Mouse (Mus musculus) hematopoietic stem cell, adult 5-6 weeks (primary cell): ENCODE data around the gene Exosc1. TPM values are rescaled to one million over a fixed set of nuclear protein-coding genes. Genes with fewer than 3 reads are reported as not detected.
"Not testable (repeated sequence)": the region's sequence is repeated elsewhere in the genome, so short reads cannot be mapped to it uniquely, and the experiment has no call there.

ENCODE experiments used
- ATAC-seq, 2 experiments: fragments of 125-278 bp in 1 of 2; replicated peaks in 1 of 2; 2 replicates each; pipeline ENCODE4 v1.8.0; 2016 to 2017; ENCODE audit warnings: inconsistent platforms in 2 of 2, mild to moderate bottlenecking in 2 of 2, moderate number of reproducible peaks in 2 of 2, low read depth in 1 of 2, moderate TSS enrichment in 1 of 2; ENCODE audit not compliant: low FRiP score in 2 of 2, poor library complexity in 2 of 2, severe bottlenecking in 2 of 2, insufficient read depth in 1 of 2, low TSS enrichment in 1 of 2
- total RNA-seq: library from RNA; stranded (forward); fragments of 172-1452, 232-1000 nt; gene quantifications from 2 replicates; pipeline ENCODE4 v1.2.3, GENCODE M21; 2017

Exosc1 gene
- total RNA-seq, 1 experiment from 2014 or later = 50.7 TPM

DNA sequence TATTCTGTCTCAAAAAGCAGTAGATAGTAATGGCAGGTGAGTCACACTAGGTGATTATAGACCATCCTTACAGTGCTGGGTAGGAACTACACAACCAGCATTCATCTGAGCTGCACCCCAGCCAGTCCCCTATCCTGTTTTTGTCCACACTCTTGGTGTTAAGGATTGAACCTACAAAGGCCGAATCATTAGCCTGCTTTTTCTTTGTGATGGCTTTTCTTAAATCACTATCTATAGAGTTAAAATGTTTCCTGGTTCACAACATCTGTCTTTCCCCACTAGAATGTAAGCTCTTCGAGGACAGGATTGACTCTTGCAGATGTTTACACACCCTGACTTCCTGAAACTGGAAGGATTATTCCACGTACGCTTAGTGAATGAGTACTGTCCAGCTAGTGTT is 13.8 kb downstream of the Exosc1 start:
- ATAC-seq = no peak

DNA sequence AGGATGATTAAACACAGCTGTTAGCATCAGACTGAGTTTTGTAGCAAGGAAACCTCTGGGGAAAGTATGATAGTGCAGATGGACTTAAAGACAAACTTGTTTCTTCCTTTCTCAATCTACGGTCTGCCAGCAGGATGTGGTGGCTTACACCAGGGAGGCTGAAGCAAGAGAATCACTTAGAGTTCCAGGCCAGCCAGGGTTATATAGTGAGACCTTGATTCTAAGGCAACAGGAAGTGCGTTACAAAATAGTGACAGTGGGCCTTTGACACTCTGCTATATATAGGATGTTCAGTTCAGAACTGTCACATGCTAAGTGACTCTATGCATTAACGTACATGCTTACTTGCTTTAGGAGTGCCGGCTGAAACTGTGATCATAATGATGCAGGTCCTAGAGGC is 16.4 kb downstream of the Exosc1 start:
- peak in 1 of 2 experiments; percentile 44; a peak in 1 of 4 replicates for ATAC-seq

DNA sequence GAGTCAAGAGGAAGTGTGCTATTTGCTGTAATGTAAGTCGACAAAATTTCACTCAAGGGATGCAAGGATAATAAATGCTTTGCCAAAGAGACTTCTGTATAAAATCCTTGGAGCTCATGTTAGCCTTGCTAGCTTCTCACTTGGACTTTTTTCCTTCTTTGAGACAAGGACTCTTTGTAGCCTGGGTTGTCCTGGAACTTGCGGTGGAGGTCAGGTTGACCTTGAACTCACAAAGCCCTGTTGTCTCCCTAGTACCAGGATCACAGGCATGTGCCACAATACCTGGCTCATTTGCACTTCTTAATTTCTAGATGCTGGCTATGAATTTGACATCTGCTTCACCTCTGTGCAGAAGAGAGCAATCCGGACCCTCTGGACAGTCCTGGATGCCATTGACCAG is 17.9 kb downstream of the Exosc1 start:
- no peak for ATAC-seq

DNA sequence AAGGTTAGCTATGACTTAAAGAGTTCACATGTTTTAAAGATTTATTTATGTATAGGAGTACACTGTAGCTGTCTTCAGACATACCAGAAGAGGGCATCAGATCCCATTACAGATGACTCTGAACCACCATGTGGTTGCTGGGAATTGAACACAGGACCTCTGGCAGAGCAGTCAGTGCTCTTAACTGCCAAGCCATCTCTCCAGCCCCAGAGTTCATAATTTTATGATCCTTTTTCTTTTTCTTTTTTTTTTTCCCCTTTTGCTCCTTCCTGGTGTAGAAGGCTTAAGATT is 18.7 kb downstream of the Exosc1 start:
- not testable (repeated sequence) for ATAC-seq

DNA sequence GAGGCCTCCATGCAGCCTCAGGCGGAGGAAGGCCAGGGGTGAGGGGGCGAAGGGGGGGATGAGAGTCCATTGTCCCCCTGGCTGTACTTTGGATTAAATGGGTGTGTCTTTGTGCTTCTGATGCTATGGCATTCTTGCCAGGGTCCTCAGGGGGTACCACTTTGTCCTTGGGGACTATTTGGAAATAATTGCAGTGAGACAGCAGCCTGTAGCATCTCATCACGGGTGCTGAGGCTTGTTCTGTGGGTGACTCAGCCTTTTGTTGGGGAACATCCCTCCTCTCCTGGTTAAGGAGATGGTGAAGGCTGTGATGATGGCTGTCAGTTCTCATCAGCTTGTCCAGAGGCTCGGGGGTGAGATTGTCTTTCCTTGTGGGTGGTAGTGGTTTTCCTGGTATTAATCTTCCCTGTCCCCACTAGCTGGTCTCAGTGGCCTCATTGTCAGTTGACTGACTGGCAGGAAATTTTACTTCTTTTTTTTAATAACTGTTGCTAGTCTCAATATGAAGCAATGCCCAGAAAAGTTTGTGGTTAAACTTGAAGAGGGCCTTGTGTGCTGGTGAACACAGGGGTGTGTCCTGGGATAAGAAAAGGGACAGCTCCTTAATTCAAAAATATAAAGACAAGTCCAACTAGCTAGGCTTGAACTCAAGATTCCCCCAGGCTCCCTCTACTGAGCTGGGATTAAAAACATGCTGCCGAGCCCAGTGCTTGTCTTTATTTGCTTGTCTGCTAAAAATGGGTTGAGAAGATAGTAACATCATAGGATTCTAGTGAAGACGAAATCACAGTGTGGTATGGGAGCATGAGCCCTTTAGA is 19.2 kb downstream of the Exosc1 start:
- ATAC-seq = peak; percentile 25 to 28; a peak in 3 of 4 replicates

DNA sequence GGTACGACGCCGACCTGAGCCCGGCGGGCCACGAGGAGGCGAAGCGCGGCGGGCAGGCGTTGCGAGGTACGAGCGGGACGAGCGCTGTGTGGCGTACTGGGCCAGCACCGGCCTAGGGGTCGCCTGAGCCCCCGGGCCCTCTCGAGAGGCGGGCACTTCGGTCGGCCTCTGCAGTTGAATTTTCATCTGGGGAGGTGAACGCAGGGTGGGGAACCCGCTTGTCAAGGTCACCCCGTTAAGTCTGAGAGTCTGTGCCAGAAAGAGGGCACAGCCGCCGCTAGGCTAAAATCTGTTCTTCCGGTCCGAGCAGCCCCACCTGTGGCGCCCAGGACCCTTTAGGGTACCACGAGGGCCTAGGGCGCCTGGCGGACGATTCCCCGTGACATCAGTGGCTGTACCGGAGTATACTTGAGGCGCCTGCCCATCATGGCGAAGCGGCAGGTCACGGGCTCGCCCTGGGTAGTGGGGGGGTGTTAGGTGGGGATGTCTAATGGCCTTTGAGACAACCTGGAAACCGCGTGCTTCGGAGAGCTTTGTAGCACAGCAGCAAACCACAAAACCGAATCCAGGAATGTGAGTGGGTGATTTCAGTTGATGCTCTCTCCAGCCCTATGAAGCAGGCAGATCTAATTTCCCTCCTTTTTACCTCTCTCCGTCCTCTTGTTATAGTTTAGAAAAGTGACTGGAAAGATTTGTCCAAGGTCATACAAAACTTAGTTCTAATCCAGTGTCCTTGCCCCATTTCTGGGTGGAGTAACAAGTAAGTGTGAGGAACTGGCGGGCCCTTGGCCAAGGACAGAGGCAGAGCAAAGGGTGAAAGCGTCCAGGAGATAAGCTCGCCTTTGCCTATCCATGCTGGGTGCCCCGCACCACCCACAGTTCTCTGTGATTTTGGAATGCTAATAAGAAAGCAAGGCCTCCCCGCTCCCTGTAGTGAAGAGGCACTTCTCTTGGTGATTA is 20.8 kb downstream of the Exosc1 start:
- ATAC-seq = peak in 1 of 2 experiments; percentile 7; a peak in 1 of 4 replicates

DNA sequence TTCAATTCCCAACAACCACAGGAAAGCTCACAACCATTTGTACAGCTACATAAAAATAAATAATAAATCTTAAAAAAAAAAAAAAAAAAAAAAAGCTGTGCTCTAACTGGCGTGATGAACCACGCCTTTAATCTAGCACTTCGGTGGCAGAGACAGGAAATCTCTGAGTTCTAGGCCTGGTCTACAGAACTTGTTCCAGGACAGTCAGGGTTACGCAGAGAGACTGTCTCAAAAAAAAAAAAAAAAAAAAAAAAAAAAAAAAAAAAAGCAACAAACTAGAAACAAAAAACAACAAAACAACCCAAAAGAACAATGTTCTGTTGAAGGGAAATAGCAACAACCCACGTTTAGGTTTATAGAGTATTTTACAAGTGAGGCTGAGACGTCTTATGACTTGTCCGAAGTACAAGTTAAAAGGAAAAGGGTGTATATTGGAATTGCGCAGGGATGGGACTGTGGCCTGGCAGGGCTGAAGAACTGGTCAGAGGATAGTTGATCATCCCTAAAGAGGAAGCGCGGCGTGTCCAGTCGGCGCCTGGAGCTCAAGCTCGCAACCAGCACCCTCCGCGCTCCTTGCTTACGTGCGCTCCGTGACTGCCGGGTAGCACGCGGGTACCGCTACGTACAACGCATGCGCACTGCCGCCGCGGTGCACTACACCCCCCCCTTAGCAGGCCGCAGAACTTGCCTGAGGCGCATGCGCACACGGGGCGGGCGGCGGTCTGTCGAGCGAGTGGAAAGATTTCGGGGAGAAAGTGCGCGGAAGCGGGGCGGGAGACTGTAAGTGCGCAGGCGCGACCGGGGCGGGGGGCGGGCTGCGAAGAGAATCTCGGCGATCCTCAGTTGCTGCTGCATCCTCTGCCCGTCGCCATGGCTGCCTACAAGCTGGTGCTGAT is 21.8 kb downstream of the Exosc1 start, which contains the start of gene Pgam1:
Pgam1 (plus strand) TSS at position 746 of the 896 bp plus-strand sequence.
- ATAC-seq = peak; percentile 86 to 87

DNA sequence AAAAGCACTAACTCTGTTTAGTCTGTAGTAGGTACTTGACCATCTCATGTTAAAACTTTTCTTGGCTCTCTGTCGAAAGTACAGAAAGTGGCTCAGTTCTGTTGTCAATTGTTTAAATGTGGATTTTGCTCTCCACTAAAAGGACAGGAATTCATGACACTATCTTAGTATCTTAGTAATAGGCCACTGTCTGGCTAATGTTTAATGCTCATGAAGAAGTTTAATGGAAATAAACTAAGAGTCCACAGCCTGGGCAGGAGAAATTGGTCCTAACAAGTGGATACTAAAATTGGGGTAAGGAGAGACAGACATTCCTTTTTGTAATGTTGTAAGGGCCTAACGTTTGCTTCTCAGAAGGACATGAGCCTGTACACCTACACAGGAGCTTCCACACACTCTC is 22.8 kb downstream of the Exosc1 start:
- no peak for ATAC-seq

DNA sequence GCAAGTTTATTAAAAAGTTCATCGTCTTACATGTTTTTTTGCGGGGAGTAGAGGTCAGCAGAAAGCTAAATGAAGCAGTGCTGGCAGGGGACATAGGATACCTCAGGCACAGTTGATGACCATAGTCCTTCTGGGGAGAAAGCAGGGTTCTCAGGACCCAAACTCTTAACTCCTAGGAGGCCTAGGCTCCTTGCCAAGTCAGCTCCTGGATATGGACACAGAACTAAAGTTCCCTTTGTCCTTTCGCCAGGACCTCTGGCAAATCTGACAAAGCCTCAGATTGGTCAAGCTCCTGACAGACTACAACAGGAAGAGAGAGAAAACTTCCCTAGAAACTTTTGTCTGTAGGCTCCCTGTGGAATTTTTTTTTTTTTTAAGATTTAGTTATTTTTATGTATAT is 24.5 kb downstream of the Exosc1 start:
- ATAC-seq = no peak

DNA sequence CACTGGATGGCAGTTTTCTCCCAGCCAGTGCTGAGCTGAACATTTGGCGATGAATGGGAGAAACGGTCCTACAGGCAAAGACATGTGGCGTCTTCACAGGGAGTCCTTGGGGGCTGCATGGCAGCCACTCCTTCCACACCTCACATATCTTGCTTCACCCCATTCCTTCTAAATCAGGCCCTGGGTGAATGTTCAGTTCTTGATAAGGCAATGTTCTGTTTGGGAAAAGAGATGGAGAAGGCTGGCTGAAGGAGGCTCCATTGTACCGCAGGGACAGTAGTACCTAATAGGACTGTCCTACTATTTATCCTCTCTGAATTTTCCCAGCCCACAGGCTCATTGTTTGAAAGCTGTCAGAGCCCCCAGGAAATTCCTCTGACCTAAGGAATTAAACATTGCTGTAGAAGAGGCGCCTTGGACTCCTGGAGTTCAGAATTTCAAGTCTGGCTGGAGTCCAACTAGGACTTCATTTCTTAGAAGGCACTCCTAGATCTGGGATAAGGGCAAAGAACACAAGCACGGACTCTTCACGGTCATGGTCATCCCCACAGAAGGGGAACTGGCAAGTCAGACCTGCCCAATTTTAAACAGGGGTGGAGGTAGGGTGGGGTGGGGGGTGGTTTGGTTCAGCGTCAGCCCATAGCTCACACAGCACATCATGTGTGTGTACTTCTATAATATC is 26.0 kb downstream of the Exosc1 start:
- ATAC-seq = no peak

DNA sequence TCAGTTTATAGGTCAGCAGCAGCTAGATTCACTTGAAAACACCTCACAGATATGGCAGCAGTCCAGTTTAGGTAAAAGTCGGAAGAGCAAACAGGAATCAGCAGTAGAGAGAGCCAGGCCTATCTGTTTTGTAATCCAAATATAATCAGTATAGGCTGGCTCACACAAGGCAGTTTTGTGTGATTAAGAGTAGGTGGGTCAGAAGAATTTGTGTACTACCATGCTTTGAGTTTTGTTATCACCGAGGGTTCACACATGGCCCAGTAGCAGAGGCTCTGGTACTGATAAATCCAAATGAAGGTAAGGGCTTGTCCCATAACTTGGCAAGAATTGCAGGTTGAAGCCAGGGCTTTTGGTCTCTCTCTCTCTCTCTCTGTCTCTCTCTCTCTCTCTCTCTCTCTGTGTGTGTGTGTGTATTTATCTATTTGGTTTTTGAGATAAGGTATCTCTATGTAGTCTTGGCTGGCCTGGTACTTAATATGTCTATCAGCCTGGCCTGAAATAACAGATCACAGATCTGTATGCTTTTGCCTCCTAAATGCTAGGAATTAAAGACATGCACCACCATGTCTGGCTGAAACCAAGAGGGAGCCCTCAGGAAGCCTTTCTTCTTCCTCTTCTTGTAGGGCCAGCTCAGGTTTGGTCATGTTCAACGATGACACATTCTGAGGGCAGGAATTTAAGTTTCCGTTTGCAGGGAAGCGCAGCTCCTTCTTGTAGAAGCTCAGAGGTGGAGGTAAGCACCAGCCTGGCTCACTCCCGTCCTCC is 26.7 kb downstream of the Exosc1 start:
- ATAC-seq = no peak

DNA sequence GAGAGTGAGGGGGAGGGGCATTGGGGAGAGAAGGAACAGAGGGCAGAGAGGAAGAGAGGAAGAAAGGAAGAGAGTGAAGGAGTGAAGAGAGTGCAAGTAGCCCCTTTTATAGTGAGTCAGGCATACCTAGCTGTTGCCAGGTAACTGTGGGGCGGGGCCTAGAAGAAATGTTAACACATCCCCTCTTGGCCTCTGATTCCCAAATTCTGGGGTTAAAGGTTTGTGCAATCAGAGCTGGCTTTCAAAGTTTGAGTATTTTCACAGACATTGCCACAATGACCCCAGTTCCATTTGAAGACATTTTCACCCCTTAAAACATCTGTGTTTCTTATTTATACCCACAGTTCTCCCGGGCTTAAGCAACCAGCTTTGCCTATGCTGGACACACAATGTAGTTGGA is 28.0 kb downstream of the Exosc1 start:
- ATAC-seq = no peak

DNA sequence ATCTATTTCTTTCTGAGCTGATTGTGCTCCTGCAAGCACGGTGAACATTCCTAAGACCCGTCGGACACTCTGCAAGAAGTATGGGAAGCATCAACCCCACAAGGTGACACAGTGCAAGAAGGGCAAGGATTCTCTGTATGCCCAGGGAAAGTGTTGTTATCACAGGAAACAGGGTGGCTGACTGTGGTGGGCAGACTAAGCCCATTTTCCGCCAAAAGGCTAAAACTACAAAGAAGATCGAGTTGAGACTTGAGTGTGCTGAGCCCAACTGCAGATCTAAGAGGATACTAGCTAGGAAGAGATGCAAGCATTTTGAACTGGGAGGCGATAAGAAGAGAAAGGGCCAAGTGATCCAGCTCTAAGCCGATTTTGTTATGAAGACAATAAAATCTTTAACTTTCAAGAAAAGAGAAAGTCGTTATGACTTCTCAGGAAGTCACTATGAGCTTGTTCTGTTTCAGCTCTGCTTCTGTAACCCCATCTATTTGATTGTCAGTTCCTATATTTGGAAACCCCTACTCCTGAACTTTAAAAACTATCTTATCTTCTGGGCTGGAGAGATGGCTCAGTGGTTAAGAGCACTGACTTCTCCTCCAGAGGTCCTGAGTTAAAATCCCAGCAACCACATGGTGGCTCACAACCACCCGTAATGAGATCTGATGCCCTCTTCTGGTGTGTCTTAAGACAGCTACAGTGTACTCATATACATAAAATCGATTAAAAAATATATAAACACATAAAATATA is 30.2 kb downstream of the Exosc1 start:
- ATAC-seq = peak in 1 of 2 experiments; percentile 14; a peak in 2 of 4 replicates

DNA sequence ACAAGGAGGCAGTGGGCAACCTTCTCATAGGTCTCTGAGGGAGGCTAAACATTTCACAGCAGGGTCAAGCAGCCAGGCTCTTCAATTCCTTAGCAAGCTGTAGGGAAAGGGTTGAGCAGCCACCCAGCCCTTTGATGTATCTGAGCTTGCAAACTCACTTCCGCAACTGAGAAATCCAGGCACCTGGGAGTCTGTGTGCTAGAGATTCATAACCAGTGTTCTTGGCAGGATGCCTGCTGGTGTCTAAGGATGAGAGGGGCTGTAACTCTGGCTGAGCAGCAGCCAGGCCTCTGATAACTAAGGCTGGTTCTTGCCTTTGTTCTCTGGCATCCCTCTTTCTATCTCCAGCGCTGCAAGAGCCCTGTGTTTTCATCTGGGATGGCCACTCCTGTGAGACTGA is 31.5 kb downstream of the Exosc1 start:
- peak in 1 of 2 experiments; percentile 24; a peak in 1 of 4 replicates for ATAC-seq

DNA sequence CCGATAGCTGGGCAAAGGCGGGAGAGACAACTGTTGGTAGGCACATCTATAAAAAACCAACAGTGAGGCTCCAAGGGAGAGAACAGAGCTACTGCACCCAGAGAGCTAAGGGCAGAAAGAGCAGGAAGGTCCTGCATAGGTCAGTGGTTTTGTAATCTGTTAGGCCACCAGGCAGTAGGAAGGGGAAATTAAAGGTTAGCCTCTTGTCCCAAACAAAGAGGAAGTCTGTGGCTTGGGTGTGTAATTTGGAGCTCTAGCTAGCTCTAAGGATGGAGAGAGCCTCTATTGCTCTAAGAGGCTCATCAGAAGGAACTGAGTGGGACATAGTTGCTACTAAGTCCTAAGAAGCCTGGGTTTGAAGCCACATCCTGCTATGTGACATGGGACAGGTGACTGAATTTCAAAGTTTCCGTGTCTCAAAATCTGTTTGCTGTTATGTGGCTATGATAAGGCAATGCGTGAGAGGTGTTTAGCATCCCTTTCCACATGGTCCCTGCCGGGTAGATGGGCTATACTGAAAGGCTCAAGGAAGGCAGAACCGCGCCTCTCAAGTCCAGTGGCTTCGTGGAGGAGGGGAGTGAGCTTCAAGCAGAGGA is 32.6 kb downstream of the Exosc1 start:
- ATAC-seq = peak; percentile 57 to 73
